Mouse (Mus musculus) C2C12 (cell line): ENCODE data around the gene Nup43.

Source experiments
- CTCF ChIP-seq: IDR thresholded peaks from one replicate; pipeline ENCODE4 v1.5.1; 2011; ENCODE audit not compliant: control insufficient read depth, insufficient read depth, insufficient read length
- MAX ChIP-seq: IDR thresholded peaks from one replicate; pipeline ENCODE4 v1.6.1; 2011; ENCODE audit warnings: mild to moderate bottlenecking, control low read depth
- MYOD1 ChIP-seq: IDR thresholded peaks from one replicate; pipeline ENCODE4 v1.6.1; 2011; ENCODE audit warnings: low read depth; ENCODE audit not compliant: control insufficient read depth, insufficient read length
- MYOG ChIP-seq: IDR thresholded peaks from one replicate; pipeline ENCODE4 v1.6.1; 2011; ENCODE audit not compliant: control insufficient read depth, insufficient read length; ENCODE audit errors: extremely low read depth
- USF1 ChIP-seq: IDR thresholded peaks from one replicate; pipeline ENCODE4 v1.6.1; 2011; ENCODE audit warnings: low read depth, mild to moderate bottlenecking, control low read depth, moderate library complexity

- TF ChIP-seq CTCF (no peak), MYOD1 (no peak), MAX (no peak), USF1 (no peak), MYOG (no peak)
Measured at GRCm38 (mm10) chr10:7681343-7682025, 14.2 kb downstream of the Nup43 start.
